Mouse (Mus musculus): ENCODE data around the gene Thpo. TPM values are rescaled to one million over a fixed set of nuclear protein-coding genes. Genes with fewer than 3 reads are reported as not detected.

The Thpo gene
- polyA plus RNA-seq, 1 experiment from 2014 or later, result 3.2 TPM

DNA sequence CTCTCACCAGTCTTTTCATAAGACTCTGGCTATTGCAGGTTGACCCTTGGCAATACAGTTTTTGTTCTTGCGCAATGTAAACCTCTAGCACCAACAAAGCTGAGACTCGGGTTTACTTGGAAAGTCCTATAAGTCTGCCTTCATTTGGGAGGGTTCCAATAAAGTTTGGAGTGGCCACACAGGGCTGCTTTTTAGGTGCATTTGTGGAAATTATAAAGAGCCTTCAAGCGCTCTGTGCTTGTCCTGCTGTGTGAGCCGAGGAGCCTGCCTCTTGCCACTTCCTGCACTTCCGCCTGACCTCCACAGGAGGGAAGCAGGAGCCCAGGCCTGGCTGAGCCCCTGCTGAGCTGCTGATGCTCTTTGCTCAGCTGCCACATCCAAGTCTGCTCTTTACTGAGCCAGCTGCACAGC, 10.0 kb downstream of the Thpo start:
- no peak overlapping the region for H3K9ac ChIP-seq
- ATAC-seq (ENCODE audit: low read depth), result peak; percentile 53
- H3K4me3 ChIP-seq (replicated peaks), result no peak overlapping the region
- 29% methylated on average over 5 of the region's 5 CpGs for WGBS (ENCODE audit: insufficient replicate concordance)
- peaks cover 10% of the 10 kb centered on the region for H3K27me3 ChIP-seq
- H3K27ac ChIP-seq, result no peak overlapping the region
- no peak overlapping the region for H3K4me2 ChIP-seq
- H3K9me3 ChIP-seq (replicated peaks), result no peaks in the 10 kb centered on the region
- no peak for DNase-seq
- peaks cover 15% of the 10 kb centered on the region for H3K4me1 ChIP-seq (replicated peaks)
- peaks cover 32% of the 10 kb centered on the region for H3K36me3 ChIP-seq

- DNase-seq, result no peak
- Histone ChIP-seq H3K36me3 (peaks cover 32% of the 10 kb centered on the region), H3K4me3 (replicated peaks) (no peak overlapping the region), H3K27me3 (no peaks in the 10 kb centered on the region; the same call in 1 of the 2 replicates), H3K9ac (no peak overlapping the region), H3K27ac (no peak overlapping the region), H3K4me2 (no peak overlapping the region), H3K4me1 (replicated peaks) (peaks cover 22% of the 10 kb centered on the region), H3K9me3 (replicated peaks) (no peaks in the 10 kb centered on the region)
- WGBS (ENCODE audit: insufficient replicate concordance), result 55% methylated on average over 4 of the region's 4 CpGs
- ATAC-seq (ENCODE audit: low read depth), result no peak
Measured at GRCm38 (mm10) chr16:20723247-20723646, 11.1 kb downstream of the Thpo start.

GRCm38 (mm10) chr16:20722736-20723135, 11.6 kb downstream of the Thpo start:
- DNase-seq (no peak), ATAC-seq (ENCODE audit: low read depth) (no peak)
- no peak overlapping the region for H3K27ac ChIP-seq
- H3K9me3 ChIP-seq (replicated peaks), result no peaks in the 10 kb centered on the region
- H3K4me2 ChIP-seq, result no peak overlapping the region
- H3K9ac ChIP-seq, result no peak overlapping the region
- peaks cover 24% of the 10 kb centered on the region for H3K4me1 ChIP-seq (replicated peaks)
- no peaks in the 10 kb centered on the region for H3K27me3 ChIP-seq
- no peak overlapping the region for H3K4me3 ChIP-seq (replicated peaks)
- WGBS (ENCODE audit: insufficient replicate concordance), result 66% methylated on average over 4 of the region's 4 CpGs
- H3K36me3 ChIP-seq, result peaks cover 32% of the 10 kb centered on the region

- Histone ChIP-seq H3K4me3 (replicated peaks) (no peak overlapping the region), H3K36me3 (peaks cover 32% of the 10 kb centered on the region), H3K9me3 (replicated peaks) (no peaks in the 10 kb centered on the region), H3K9ac (no peak overlapping the region), H3K27ac (no peak overlapping the region), H3K4me2 (no peak overlapping the region), H3K4me1 (replicated peaks) (peaks cover 30% of the 10 kb centered on the region), H3K27me3 (no peaks in the 10 kb centered on the region)
- ATAC-seq (ENCODE audit: low read depth), result no peak
- DNase-seq, result no peak
- 79% methylated on average over 10 of the region's 10 CpGs for WGBS (ENCODE audit: insufficient replicate concordance)
Measured at GRCm38 (mm10) chr16:20721808-20722207, 12.5 kb downstream of the Thpo start.

DNA sequence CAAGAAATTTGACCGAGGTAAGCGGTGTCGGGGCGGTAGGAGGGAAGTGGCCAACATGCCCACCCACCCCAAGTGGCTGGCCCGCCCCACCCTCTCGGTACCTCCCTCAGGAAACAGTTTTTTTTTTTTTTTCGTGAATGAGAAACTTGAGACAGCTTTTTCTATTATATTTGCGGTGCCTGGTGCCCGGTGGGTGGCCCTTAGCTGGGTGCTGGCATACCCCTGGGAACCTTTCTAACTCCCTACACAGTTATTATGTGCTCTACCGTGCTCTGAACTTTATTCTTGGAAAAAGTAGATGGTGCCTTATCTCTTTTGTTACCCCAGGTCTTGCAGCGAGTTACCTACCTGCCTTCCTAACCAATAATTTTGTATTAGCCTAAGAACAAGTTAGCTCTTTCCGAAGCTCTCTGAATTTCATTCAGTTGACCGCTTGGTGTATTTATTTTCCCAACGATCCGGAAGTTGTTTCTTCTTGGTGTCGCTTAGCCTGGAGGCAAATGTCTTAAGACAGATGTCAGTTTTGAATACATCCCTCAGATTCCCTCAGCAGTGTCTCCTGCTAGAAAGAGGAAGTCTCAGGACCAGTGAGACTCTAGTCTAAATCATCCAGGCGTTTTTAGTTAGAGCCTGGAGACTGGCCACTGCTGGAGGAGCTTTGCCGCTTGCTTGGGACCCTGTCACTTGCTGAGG, 16.2 kb downstream of the Thpo start:
- 3% methylated on average over 18 of the region's 18 CpGs for WGBS (ENCODE audit: insufficient replicate concordance)
- no peaks in the 10 kb centered on the region for H3K27me3 ChIP-seq
- peak overlapping the region; percentile 98 for H3K4me2 ChIP-seq
- peaks cover 55% of the 10 kb centered on the region for H3K4me1 ChIP-seq (replicated peaks)
- peak overlapping the region; percentile 76 for H3K9ac ChIP-seq
- ATAC-seq (ENCODE audit: low read depth), result peak; percentile 24
- no peaks in the 10 kb centered on the region for H3K9me3 ChIP-seq (replicated peaks)
- peaks cover 32% of the 10 kb centered on the region for H3K36me3 ChIP-seq
- DNase-seq, result no peak
- peak overlapping the region; percentile 83 for H3K4me3 ChIP-seq (replicated peaks)
- peak overlapping the region; percentile 93 for H3K27ac ChIP-seq

DNA sequence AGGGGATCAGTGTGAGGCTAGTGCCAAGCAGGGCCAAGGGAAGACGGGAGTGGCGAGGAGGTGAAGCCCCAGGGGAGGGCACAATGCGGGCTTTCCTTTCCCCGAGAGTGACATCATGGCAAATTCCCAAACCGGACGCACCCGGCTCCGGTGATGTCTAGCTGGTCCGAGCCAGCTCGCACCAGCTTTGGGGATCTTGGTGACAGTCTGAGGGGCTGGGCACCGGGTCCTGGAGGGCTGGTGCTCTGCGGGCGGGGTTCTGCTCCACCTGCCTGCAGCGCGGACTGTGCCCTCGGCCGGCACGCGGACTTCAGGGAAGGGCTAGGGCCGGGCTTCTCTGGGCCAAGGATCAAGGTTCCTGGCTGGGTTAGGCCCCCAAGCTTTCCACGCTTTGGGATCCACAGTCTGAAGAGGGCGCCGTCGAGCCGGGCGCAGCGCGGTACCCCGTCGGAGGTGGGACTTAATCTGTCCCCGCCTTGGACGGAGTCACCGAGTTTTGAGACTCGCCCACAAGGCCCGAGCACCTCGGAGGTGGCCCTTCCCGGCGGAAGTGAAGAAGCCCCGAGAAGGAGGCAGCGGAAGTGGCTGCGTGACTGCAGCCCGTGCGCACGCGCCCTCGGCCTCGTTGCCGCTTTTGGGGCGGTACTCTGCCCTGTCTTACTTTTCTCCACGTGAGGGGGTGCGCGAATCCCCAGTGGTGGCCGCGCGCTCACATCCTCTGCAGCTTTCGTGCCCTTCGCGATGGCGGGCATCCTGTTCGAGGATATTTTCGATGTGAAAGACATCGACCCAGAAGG, 16.9 kb downstream of the Thpo start, which contains the start of the genes Polr2h and Clcn2:
Gene Polr2h, plus strand, starts transcription at position 485 of the 797 bp plus-strand sequence.
Gene Clcn2, minus strand, starts transcription at position 566 of the 797 bp plus-strand sequence.
- peak; percentile 97 for DNase-seq

GRCm38 (mm10) chr16:20716841-20717180, 17.5 kb downstream of the Thpo start:
- no peak for DNase-seq
- peaks cover 68% of the 10 kb centered on the region for H3K4me1 ChIP-seq (replicated peaks)
- H3K27ac ChIP-seq, result peak overlapping the region; percentile 93
- WGBS (ENCODE audit: insufficient replicate concordance), result 2% methylated on average over 8 of the region's 8 CpGs
- no peaks in the 10 kb centered on the region for H3K9me3 ChIP-seq (replicated peaks)
- H3K9ac ChIP-seq, result peak overlapping the region; percentile 90
- ATAC-seq (ENCODE audit: low read depth), result peak; percentile 8
- peak overlapping the region; percentile 83 for H3K4me3 ChIP-seq (replicated peaks)
- H3K4me2 ChIP-seq, result peak overlapping the region; percentile 98
- no peaks in the 10 kb centered on the region for H3K27me3 ChIP-seq
- peaks cover 33% of the 10 kb centered on the region for H3K36me3 ChIP-seq

More for the DNA sequence above, 16.9 kb downstream of the Thpo start, which contains the start of the genes Polr2h and Clcn2:
- Histone ChIP-seq H3K27me3 (no peaks in the 10 kb centered on the region), H3K4me2 (peak within 1 kb of the TSS; percentile 98), H3K4me1 (replicated peaks) (peaks cover 62% of the 10 kb centered on the region), H3K9me3 (replicated peaks) (no peaks in the 10 kb centered on the region), H3K4me3 (replicated peaks) (peak within 1 kb of the TSS; percentile 83), H3K27ac (peak within 1 kb of the TSS; percentile 93), H3K9ac (peak within 1 kb of the TSS; percentile 90), H3K36me3 (peaks cover 33% of the 10 kb centered on the region)
- peak; percentile 85 for ATAC-seq (ENCODE audit: low read depth)
- under 1% methylated on average over 62 of the region's 62 CpGs for WGBS (ENCODE audit: insufficient replicate concordance)

DNA sequence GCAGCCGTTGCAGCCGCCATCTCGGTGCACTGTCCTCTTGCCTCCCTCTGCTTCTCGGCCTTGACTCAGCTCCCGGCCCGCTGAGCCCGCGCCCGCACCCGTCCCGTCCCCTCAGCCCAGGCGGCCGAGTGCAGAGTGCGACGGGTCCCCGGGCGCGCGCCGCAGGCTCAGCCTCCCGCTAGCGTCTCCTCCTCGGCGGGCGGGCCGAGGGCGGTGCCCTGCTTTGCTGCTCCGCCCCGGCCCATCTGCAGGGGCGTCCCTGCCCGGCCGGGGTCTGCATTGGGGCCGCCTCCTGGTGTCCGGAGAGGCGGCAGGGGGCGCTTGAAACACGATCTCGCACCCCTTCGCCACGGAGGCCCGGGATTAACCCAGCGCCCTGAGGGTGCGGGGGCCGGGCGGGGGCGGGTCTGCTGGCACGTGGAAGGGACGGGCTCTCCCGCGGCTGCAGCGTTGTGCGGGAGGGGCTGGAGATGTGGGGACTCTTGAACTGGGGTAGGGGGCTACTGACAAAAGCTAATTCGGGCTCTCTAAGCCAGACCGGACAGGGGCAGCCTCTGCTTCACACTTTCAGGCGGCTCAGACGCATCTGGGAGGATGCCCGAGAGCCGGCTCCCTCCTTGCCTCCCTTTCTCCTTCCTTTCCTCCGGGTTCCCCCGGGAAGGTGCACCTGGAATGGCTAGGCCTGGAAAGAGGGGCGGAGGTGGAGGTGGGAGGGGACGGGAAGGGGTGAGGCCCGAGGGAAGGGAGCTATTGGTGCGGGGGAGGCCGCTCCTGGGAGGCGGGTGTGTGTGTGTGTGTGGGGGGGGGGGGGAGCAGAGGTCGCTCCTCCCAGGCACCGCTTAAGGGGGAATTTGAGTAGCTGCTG, 18.1 kb downstream of the Thpo start:
- Histone ChIP-seq H3K4me2 (peak overlapping the region; percentile 98), H3K27me3 (no peaks in the 10 kb centered on the region), H3K9ac (peak overlapping the region; percentile 90), H3K27ac (peak overlapping the region; percentile 93), H3K4me3 (replicated peaks) (peak overlapping the region; percentile 83), H3K36me3 (peaks cover 33% of the 10 kb centered on the region), H3K4me1 (replicated peaks) (peaks cover 74% of the 10 kb centered on the region), H3K9me3 (replicated peaks) (no peaks in the 10 kb centered on the region)
- DNase-seq (peak; percentile 79), ATAC-seq (ENCODE audit: low read depth) (peak; percentile 65)
- under 1% methylated on average over 59 of the region's 68 CpGs for WGBS (ENCODE audit: insufficient replicate concordance)

DNA sequence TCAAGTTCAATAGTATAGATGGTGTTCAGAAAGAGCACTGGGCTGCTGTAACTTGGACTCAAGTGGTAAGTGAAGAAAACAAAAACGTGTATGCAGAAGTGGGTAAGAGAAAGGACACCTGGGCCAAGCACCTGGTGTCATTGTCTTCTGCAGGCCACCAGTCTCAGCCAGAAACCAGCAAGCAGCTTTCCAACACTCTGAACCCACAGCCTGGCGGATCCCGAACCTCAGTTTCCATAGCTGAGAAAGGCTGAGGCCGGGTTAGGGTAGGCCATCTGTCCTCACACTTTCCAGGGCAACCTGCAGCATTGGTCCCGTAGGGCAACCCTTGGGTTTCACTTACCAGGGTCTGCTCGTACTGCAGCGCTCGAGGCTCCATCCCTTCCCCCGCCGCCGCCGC, 18.7 kb downstream of the Thpo start:
- H3K36me3 ChIP-seq, result peaks cover 34% of the 10 kb centered on the region
- H3K9ac ChIP-seq, result peak overlapping the region; percentile 90
- H3K4me1 ChIP-seq (replicated peaks), result peaks cover 80% of the 10 kb centered on the region
- peak overlapping the region; percentile 93 for H3K27ac ChIP-seq
- DNase-seq, result no peak
- H3K4me2 ChIP-seq, result peak overlapping the region; percentile 98
- H3K4me3 ChIP-seq (replicated peaks), result peak overlapping the region; percentile 83
- no peaks in the 10 kb centered on the region for H3K27me3 ChIP-seq
- WGBS (ENCODE audit: insufficient replicate concordance), result 4% methylated on average over 12 of the region's 12 CpGs
- ATAC-seq (ENCODE audit: low read depth), result no peak
- H3K9me3 ChIP-seq (replicated peaks), result no peaks in the 10 kb centered on the region

DNA sequence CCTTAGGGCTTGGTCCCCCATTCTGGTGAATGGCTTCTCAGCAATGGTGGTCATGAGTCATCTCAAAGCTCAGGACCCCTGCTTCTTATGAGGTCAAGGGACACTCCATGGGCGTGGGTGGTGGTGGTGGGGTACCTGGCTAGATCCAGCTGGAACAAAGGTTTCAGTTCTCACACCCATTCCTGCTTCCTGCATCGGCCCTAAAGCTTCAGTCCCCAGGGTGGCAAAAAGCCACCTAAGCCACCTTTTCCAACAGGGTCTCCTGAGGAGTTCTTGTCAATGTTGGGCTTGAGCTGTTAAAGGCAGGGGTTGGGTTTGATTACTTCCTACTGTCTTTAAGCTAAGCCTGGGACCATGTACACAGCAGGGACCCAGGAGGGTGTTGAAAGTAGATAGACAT, 19.1 kb downstream of the Thpo start:
- no peak for DNase-seq
- H3K9ac ChIP-seq, result peak overlapping the region; percentile 90
- H3K4me3 ChIP-seq (replicated peaks), result peak overlapping the region; percentile 83
- peak overlapping the region; percentile 98 for H3K4me2 ChIP-seq
- ATAC-seq (ENCODE audit: low read depth), result no peak
- WGBS (ENCODE audit: insufficient replicate concordance), result 57% methylated on average over 2 of the region's 2 CpGs
- peaks cover 84% of the 10 kb centered on the region for H3K4me1 ChIP-seq (replicated peaks)
- H3K27ac ChIP-seq, result peak overlapping the region; percentile 93
- H3K36me3 ChIP-seq, result peaks cover 34% of the 10 kb centered on the region
- H3K9me3 ChIP-seq (replicated peaks), result no peaks in the 10 kb centered on the region
- no peaks in the 10 kb centered on the region for H3K27me3 ChIP-seq
